Mouse (Mus musculus) frontal cortex, adult 2 months (tissue): ENCODE data around the gene Lig4. TPM values are rescaled to one million over a fixed set of nuclear protein-coding genes. Genes with fewer than 3 reads are reported as not detected.
A peak's percentile ranks its signal among the peaks of the same experiment; 100 is the strongest.

ENCODE experiments used
- DNase-seq, 2 experiments: peaks; one replicate each; pipeline ENCODE4 v3.0.0; 2022; ENCODE audit warnings: low spot score in 1 of 2; ENCODE audit errors: extremely low spot score in 1 of 2
- polyA plus RNA-seq: library from polyadenylated mRNA; depleted of rRNA; stranded (reverse); fragments of >200 nt; gene quantifications from 2 replicates; pipeline ENCODE4 v1.2.3, GENCODE M21; 2012; rRNA removed

The Lig4 gene
- polyA plus RNA-seq, 1 experiment = 5.7 TPM

- DNase-seq = peak; percentile 11 to 75
These were observed 42.5 kb downstream of the Lig4 start for GRCm38 (mm10) chr8:9934891-9935565.

GRCm38 (mm10) chr8:9932711-9933110, 44.8 kb downstream of the Lig4 start:
- DNase-seq = no peak

- peak; percentile 56 to 84 for DNase-seq
These were observed 47.6 kb downstream of the Lig4 start for GRCm38 (mm10) chr8:9929746-9930445.

Other genes with a start within 250 kb of the Lig4 start
- 67.5 and 73.1 TPM in 2 replicates for gene Fam155a, start 206.5 kb downstream of the Lig4 start, polyA plus RNA-seq
- gene Gm10217, start 113.4 kb downstream of the Lig4 start, polyA plus RNA-seq = not detected in 2 replicates
- 14.7 and 14.8 TPM in 2 replicates for gene Abhd13, start within 50 bp of the Lig4 start, polyA plus RNA-seq
- gene Tnfsf13b, start 28.8 kb upstream of the Lig4 start, polyA plus RNA-seq = 1.4 and 1.6 TPM in 2 replicates
- gene Myo16, start 176.2 kb upstream of the Lig4 start, polyA plus RNA-seq = 36.7 and 37.7 TPM in 2 replicates